Mouse (Mus musculus) CH12.LX (cell line): ENCODE results near the gene Ntn3. TPM values are rescaled to one million over a fixed set of nuclear protein-coding genes. Genes with fewer than 3 reads are reported as not detected.

Experiments
- DNase-seq: peaks from one replicate; pipeline ENCODE4 v3.0.0-alpha.2; 2013; ENCODE audit errors: extremely low read depth
- H3K27ac ChIP-seq: 2 replicates; pipeline ENCODE4 v1.5.1; 2012; ENCODE audit warnings: low read depth, mild to moderate bottlenecking, control low read depth, moderate library complexity; ENCODE audit not compliant: insufficient read depth
- H3K27me3 ChIP-seq: replicated peaks from 2 replicates; pipeline ENCODE3; 2012; ENCODE audit warnings: inconsistent platforms
- H3K36me3 ChIP-seq, 2 experiments: replicated peaks in 1 of 2; 2 replicates each; pipeline versions ENCODE3 to v1.6.1; 2012; ENCODE audit warnings: inconsistent platforms in 1 of 2, low read length in 1 of 2, mild to moderate bottlenecking in 1 of 2, mixed read lengths in 1 of 2, moderate library complexity in 1 of 2; ENCODE audit not compliant: control insufficient read depth in 1 of 2, insufficient read depth in 1 of 2
- H3K4me1 ChIP-seq, 2 experiments: 2 replicates each; pipeline ENCODE4 v1.6.1; 2012; ENCODE audit warnings: inconsistent platforms in 1 of 2, moderate library complexity in 1 of 2; ENCODE audit not compliant: insufficient read depth in 2 of 2, control insufficient read depth in 1 of 2
- H3K4me2 ChIP-seq: 2 replicates; pipeline ENCODE4 v1.6.1; 2012; ENCODE audit warnings: low read depth, mild to moderate bottlenecking, control low read depth; ENCODE audit not compliant: poor library complexity, insufficient read depth, severe bottlenecking
- H3K4me3 ChIP-seq, 3 experiments: fragments of 150-350 bp in 1 of 3; sonication (generic) in 1 of 3; replicated peaks in 1 of 3; 2 replicates each; pipeline versions ENCODE3 to v1.5.1; 2011 to 2012; ENCODE audit warnings: low read depth in 2 of 3, low read length in 2 of 3, mild to moderate bottlenecking in 2 of 3, moderate library complexity in 2 of 3, control low read depth in 1 of 3, improper control_type of control experiment in 1 of 3, inconsistent platforms in 1 of 3, mixed read lengths in 1 of 3; ENCODE audit not compliant: poor library complexity in 1 of 3
- H3K79me2 ChIP-seq: replicated peaks from 2 replicates; pipeline ENCODE4 v1.6.1; 2012; ENCODE audit warnings: mild to moderate bottlenecking, moderate library complexity; ENCODE audit not compliant: control insufficient read depth, poor library complexity, insufficient read depth, severe bottlenecking; ENCODE audit errors: extremely low read depth
- H3K9ac ChIP-seq: 2 replicates; pipeline ENCODE4 v1.6.1; 2012; ENCODE audit warnings: low read depth, mild to moderate bottlenecking, control low read depth, moderate library complexity; ENCODE audit not compliant: insufficient read depth
- H3K9me3 ChIP-seq: replicated peaks from 2 replicates; pipeline ENCODE3; 2012; ENCODE audit warnings: low read length, inconsistent platforms, mixed read lengths
- CHD1 ChIP-seq: IDR thresholded peaks from 2 replicates; pipeline ENCODE4 v1.6.1; 2012; ENCODE audit warnings: low read depth, low read length, improper control_type of control experiment, inconsistent platforms
- ETS1 ChIP-seq: conservative IDR thresholded peaks from 2 replicates; pipeline ENCODE4 v1.6.1; 2012; ENCODE audit warnings: low read depth, mild to moderate bottlenecking, inconsistent platforms, low read length, improper control_type of control experiment, moderate library complexity
- JUND ChIP-seq: conservative IDR thresholded peaks from 2 replicates; pipeline ENCODE4 v1.6.1; 2011; ENCODE audit warnings: low read depth, low read length, improper control_type of control experiment
- MAFK ChIP-seq: IDR thresholded peaks from 2 replicates; pipeline ENCODE4 v1.6.1; 2011; ENCODE audit warnings: low read length, improper control_type of control experiment; ENCODE audit not compliant: insufficient replicate concordance
- MAX ChIP-seq: IDR thresholded peaks from 2 replicates; pipeline ENCODE4 v1.6.1; 2011; ENCODE audit warnings: low read length, improper control_type of control experiment
- MAZ ChIP-seq: IDR thresholded peaks from 2 replicates; pipeline ENCODE4 v1.6.1; 2012; ENCODE audit warnings: low read depth, mild to moderate bottlenecking, inconsistent platforms, low read length, improper control_type of control experiment, moderate library complexity
- MXI1 ChIP-seq: IDR thresholded peaks from 2 replicates; pipeline ENCODE4 v1.6.1; 2011; ENCODE audit warnings: mild to moderate bottlenecking, low read depth, low read length, improper control_type of control experiment
- MYC ChIP-seq: IDR thresholded peaks from 2 replicates; pipeline ENCODE4 v1.6.1; 2011; ENCODE audit warnings: low read depth, mild to moderate bottlenecking, improper control_type of control experiment, low read length
- POLR2A ChIP-seq: IDR thresholded peaks from 2 replicates; pipeline ENCODE4 v1.6.1; 2011; ENCODE audit warnings: low read depth, mild to moderate bottlenecking, improper control_type of control experiment, low read length
- RAD21 ChIP-seq: IDR thresholded peaks from 2 replicates; pipeline ENCODE4 v1.6.1; 2011; ENCODE audit warnings: low read depth, mild to moderate bottlenecking, low read length, improper control_type of control experiment, moderate library complexity
- RCOR1 ChIP-seq: conservative IDR thresholded peaks from 2 replicates; pipeline ENCODE4 v1.6.1; 2012; ENCODE audit warnings: low read depth, mild to moderate bottlenecking, inconsistent platforms, low read length, improper control_type of control experiment
- SIN3A ChIP-seq: IDR thresholded peaks from 2 replicates; pipeline ENCODE4 v1.6.1; 2012; ENCODE audit warnings: low read length, improper control_type of control experiment, inconsistent platforms
- SMC3 ChIP-seq: IDR thresholded peaks from 2 replicates; pipeline ENCODE4 v1.6.1; 2011; ENCODE audit warnings: low read depth, low read length, improper control_type of control experiment
- TBP ChIP-seq: conservative IDR thresholded peaks from 2 replicates; pipeline ENCODE4 v1.6.1; 2011; ENCODE audit warnings: low read depth, low read length, improper control_type of control experiment
- TCF12 ChIP-seq: IDR thresholded peaks from 2 replicates; pipeline ENCODE4 v1.6.1; 2014; ENCODE audit warnings: low read depth, mild to moderate bottlenecking, inconsistent platforms, low read length, improper control_type of control experiment
- UBTF ChIP-seq: IDR thresholded peaks from 2 replicates; pipeline ENCODE4 v1.6.1; 2012; ENCODE audit warnings: low read depth, mild to moderate bottlenecking, inconsistent platforms, low read length, improper control_type of control experiment, moderate library complexity
- USF2 ChIP-seq: conservative IDR thresholded peaks from 2 replicates; pipeline ENCODE4 v1.6.1; 2011; ENCODE audit warnings: low read depth, low read length, improper control_type of control experiment
- ZC3H11A ChIP-seq: IDR thresholded peaks from 2 replicates; pipeline ENCODE4 v1.6.1; 2012; ENCODE audit warnings: low read depth, mild to moderate bottlenecking, inconsistent platforms, low read length, improper control_type of control experiment
- ZKSCAN1 ChIP-seq: IDR thresholded peaks from 2 replicates; pipeline ENCODE4 v1.6.1; 2012; ENCODE audit warnings: low read depth, inconsistent platforms, low read length, improper control_type of control experiment, borderline replicate concordance
- dilution Hi-C: fragments of 300-500 bp; cut with MboI; formaldehyde crosslinking; loops from 2 replicates; pipeline ENCODE4 v1.14.3; 2020; ENCODE audit warnings: low sequenced_read_pairs; ENCODE audit not compliant: extremely low pct_unique_long_range_greater_than_20kb, extremely low pct_ligation_motif_present
- in situ Hi-C: fragments of 300-500 bp; cut with MboI; formaldehyde crosslinking; loops from 3 replicates; pipeline ENCODE4 v1.14.3; 2019; ENCODE audit warnings: low sequenced_read_pairs, low pct_ligation_motif_present, low pct_unique_long_range_greater_than_20kb, mixed read lengths
- polyA plus RNA-seq: library from polyadenylated mRNA; unstranded; fragments of >175 nt; gene quantifications from 2 replicates; pipeline ENCODE4 v1.2.1, GENCODE M21; 2012; ENCODE audit warnings: low read depth; ENCODE audit not compliant: insufficient read length
- total RNA-seq, 2 experiments: library from RNA; depleted of rRNA; stranded (reverse); fragments of 300-350 nt in 1 of 2; fragments of >200 nt in 1 of 2; gene quantifications; 2 replicates each; pipeline ENCODE4 v1.2.3; 2012 to 2014

Ntn3 gene
- total and polyA plus RNA-seq, 3 experiments: 0.08 to 0.10 TPM; not detected in 1

- in situ Hi-C loops: no loop called here
- no peak overlapping the region for H3K4me2 ChIP-seq
- no peaks in the 10 kb centered on the region for H3K79me2 ChIP-seq
- H3K36me3 ChIP-seq: peaks cover 14 to 37% of the 10 kb centered on the region in 2 experiments
- H3K4me3 ChIP-seq: no peak overlapping the region
- DNase-seq: no peak
- H3K4me1 ChIP-seq: no peaks in the 10 kb centered on the region
- H3K27me3 ChIP-seq: peaks cover 2% of the 10 kb centered on the region
- H3K9ac ChIP-seq: no peak overlapping the region
- no peak for TF ChIP-seq MAX
- TF ChIP-seq ETS1: no peak
- no peak for TF ChIP-seq POLR2A
- no peak for TF ChIP-seq MAZ
- TF ChIP-seq MXI1: no peak
- no peak for TF ChIP-seq SIN3A
- TF ChIP-seq TCF12: no peak
- TF ChIP-seq RCOR1: no peak
- TF ChIP-seq MYC: no peak
- TF ChIP-seq UBTF: no peak
- TF ChIP-seq JUND: no peak
- TF ChIP-seq TBP: no peak
- TF ChIP-seq ZKSCAN1: no peak
- no peak for TF ChIP-seq CHD1
- TF ChIP-seq RAD21: no peak
- no peak for TF ChIP-seq SMC3
- dilution Hi-C loops: no loop called here
- no peak overlapping the region for H3K27ac ChIP-seq
- H3K9me3 ChIP-seq: no peaks in the 10 kb centered on the region
These were observed 3.2 kb upstream of the Ntn3 start for GRCm38 (mm10) chr17:24212441-24213018.

GRCm38 (mm10) chr17:24211631-24212440, 2.5 kb upstream of the Ntn3 start:
- Histone ChIP-seq H3K9me3 (no peaks in the 10 kb centered on the region), H3K79me2 (no peaks in the 10 kb centered on the region), H3K27me3 (peaks cover 2% of the 10 kb centered on the region), H3K4me1 (no peaks in the 10 kb centered on the region), H3K36me3 (peaks cover 13 to 32% of the 10 kb centered on the region in 2 experiments), H3K9ac (no peak overlapping the region), H3K27ac (no peak overlapping the region), H3K4me2 (no peak overlapping the region), H3K4me3 (no peak overlapping the region)
- dilution Hi-C loops (no loop called here), in situ Hi-C loops (no loop called here)
- TF ChIP-seq RCOR1 (no peak), SMC3 (no peak), MAX (no peak), RAD21 (no peak), USF2 (no peak), MAFK (no peak), TBP (no peak), ZC3H11A (no peak), POLR2A (no peak)
- DNase-seq: no peak
